Mouse (Mus musculus): ENCODE measurements at regions not wholly inside any gene's neighbourhood (a gene's known extent, or its start where the extent isn't known, plus 50 kb on each side); places are given as distances from the start of the nearest gene placed in this dataset.

- Histone ChIP-seq H3K4me3 (ENCODE audit: low read depth, low read length) (no peak overlapping the region), H3K27ac (ENCODE audit: low read depth, low read length) (no peak overlapping the region), H3K9ac (ENCODE audit: low read length) (no peak overlapping the region), H3K9me3 (ENCODE audit: control insufficient read depth, low read length) (no peaks in the 10 kb centered on the region), H3K4me2 (no peak overlapping the region), H3K27me3 (ENCODE audit: control insufficient read depth, insufficient read depth, low read length) (no peaks in the 10 kb centered on the region), H3K36me3 (ENCODE audit: control insufficient read depth, insufficient read depth, low read length) (no peaks in the 10 kb centered on the region), H3K4me1 (ENCODE audit: control insufficient read depth, insufficient read depth, low read length) (no peaks in the 10 kb centered on the region)
- no peak for ATAC-seq (ENCODE audit: low FRiP score)
- no peak for DNase-seq (ENCODE audit: low spot score, missing footprints)
- 77% methylated on average over 2 of the region's 2 CpGs for WGBS
Observed at GRCm38 (mm10) chr5:73918011-73918410, 150.2 kb downstream of the Usp46 start.

- ATAC-seq (ENCODE audit: low FRiP score) (no peak), DNase-seq (ENCODE audit: low spot score, missing footprints) (no peak)
- H3K4me3 ChIP-seq (ENCODE audit: low read depth, low read length): no peak overlapping the region
- no peaks in the 10 kb centered on the region for H3K9me3 ChIP-seq (ENCODE audit: control insufficient read depth, low read length)
- no peaks in the 10 kb centered on the region for H3K4me1 ChIP-seq (ENCODE audit: control insufficient read depth, insufficient read depth, low read length)
- H3K27me3 ChIP-seq (ENCODE audit: control insufficient read depth, insufficient read depth, low read length): no peaks in the 10 kb centered on the region
- WGBS: 89% methylated on average over 6 of the region's 6 CpGs
- no peak overlapping the region for H3K4me2 ChIP-seq
- no peak overlapping the region for H3K9ac ChIP-seq (ENCODE audit: low read length)
- no peak overlapping the region for H3K27ac ChIP-seq (ENCODE audit: low read depth, low read length)
- no peaks in the 10 kb centered on the region for H3K36me3 ChIP-seq (ENCODE audit: control insufficient read depth, insufficient read depth, low read length)
Observed at GRCm38 (mm10) chr5:73919936-73920335, 148.3 kb downstream of the Usp46 start.

GRCm38 (mm10) chr5:73927534-73927933, 140.7 kb downstream of the Usp46 start:
- H3K4me3 ChIP-seq (ENCODE audit: low read depth, low read length): no peak overlapping the region
- H3K4me1 ChIP-seq (ENCODE audit: control insufficient read depth, insufficient read depth, low read length): no peaks in the 10 kb centered on the region
- H3K27ac ChIP-seq (ENCODE audit: low read depth, low read length): no peak overlapping the region
- no peaks in the 10 kb centered on the region for H3K9me3 ChIP-seq (ENCODE audit: control insufficient read depth, low read length)
- no peak for DNase-seq (ENCODE audit: low spot score, missing footprints)
- 75% methylated on average over 9 of the region's 9 CpGs for WGBS
- no peaks in the 10 kb centered on the region for H3K27me3 ChIP-seq (ENCODE audit: control insufficient read depth, insufficient read depth, low read length)
- H3K4me2 ChIP-seq: no peak overlapping the region
- no peak overlapping the region for H3K9ac ChIP-seq (ENCODE audit: low read length)
- no peak for ATAC-seq (ENCODE audit: low FRiP score)
- no peaks in the 10 kb centered on the region for H3K36me3 ChIP-seq (ENCODE audit: control insufficient read depth, insufficient read depth, low read length)

GRCm38 (mm10) chr5:73928691-73929090, 139.5 kb downstream of the Usp46 start:
- Histone ChIP-seq H3K4me2 (no peak overlapping the region), H3K4me1 (ENCODE audit: control insufficient read depth, insufficient read depth, low read length) (no peaks in the 10 kb centered on the region), H3K27me3 (ENCODE audit: control insufficient read depth, insufficient read depth, low read length) (no peaks in the 10 kb centered on the region), H3K9ac (ENCODE audit: low read length) (no peak overlapping the region), H3K36me3 (ENCODE audit: control insufficient read depth, insufficient read depth, low read length) (no peaks in the 10 kb centered on the region), H3K27ac (ENCODE audit: low read depth, low read length) (no peak overlapping the region), H3K4me3 (ENCODE audit: low read depth, low read length) (no peak overlapping the region), H3K9me3 (ENCODE audit: control insufficient read depth, low read length) (no peaks in the 10 kb centered on the region)
- 92% methylated on average over 10 of the region's 10 CpGs for WGBS
- ATAC-seq (ENCODE audit: low FRiP score) (no peak), DNase-seq (ENCODE audit: low spot score, missing footprints) (no peak)

- Histone ChIP-seq H3K9ac (ENCODE audit: low read length) (no peak overlapping the region), H3K4me2 (no peak overlapping the region), H3K27me3 (ENCODE audit: control insufficient read depth, insufficient read depth, low read length) (no peaks in the 10 kb centered on the region), H3K4me3 (ENCODE audit: low read depth, low read length) (no peak overlapping the region), H3K9me3 (ENCODE audit: control insufficient read depth, low read length) (no peaks in the 10 kb centered on the region), H3K4me1 (ENCODE audit: control insufficient read depth, insufficient read depth, low read length) (no peaks in the 10 kb centered on the region), H3K27ac (ENCODE audit: low read depth, low read length) (no peak overlapping the region), H3K36me3 (ENCODE audit: control insufficient read depth, insufficient read depth, low read length) (no peaks in the 10 kb centered on the region)
- WGBS: 86% methylated on average over 5 of the region's 5 CpGs
- DNase-seq (ENCODE audit: low spot score, missing footprints): no peak
- no peak for ATAC-seq (ENCODE audit: low FRiP score)
Observed at GRCm38 (mm10) chr5:73930205-73930604, 138.0 kb downstream of the Usp46 start.

GRCm38 (mm10) chr5:73937799-73938198, 130.4 kb downstream of the Usp46 start:
- no peaks in the 10 kb centered on the region for H3K4me1 ChIP-seq (ENCODE audit: control insufficient read depth, insufficient read depth, low read length)
- H3K36me3 ChIP-seq (ENCODE audit: control insufficient read depth, insufficient read depth, low read length): no peaks in the 10 kb centered on the region
- no peak overlapping the region for H3K9ac ChIP-seq (ENCODE audit: low read length)
- no peak overlapping the region for H3K4me2 ChIP-seq
- whole genome bisulfite sequencing: 47% methylated on average over 2 of the region's 2 CpGs
- no peak for DNase-seq (ENCODE audit: low spot score, missing footprints)
- H3K4me3 ChIP-seq (ENCODE audit: low read depth, low read length): no peak overlapping the region
- no peak for ATAC-seq (ENCODE audit: low FRiP score)
- no peaks in the 10 kb centered on the region for H3K27me3 ChIP-seq (ENCODE audit: control insufficient read depth, insufficient read depth, low read length)
- H3K9me3 ChIP-seq (ENCODE audit: control insufficient read depth, low read length): no peaks in the 10 kb centered on the region
- no peak overlapping the region for H3K27ac ChIP-seq (ENCODE audit: low read depth, low read length)

GRCm38 (mm10) chr5:73938450-73938849, 129.8 kb downstream of the Usp46 start:
- H3K27me3 ChIP-seq (ENCODE audit: control insufficient read depth, insufficient read depth, low read length): no peaks in the 10 kb centered on the region
- no peaks in the 10 kb centered on the region for H3K36me3 ChIP-seq (ENCODE audit: control insufficient read depth, insufficient read depth, low read length)
- H3K4me2 ChIP-seq: no peak overlapping the region
- WGBS: 62% methylated on average over 4 of the region's 4 CpGs
- H3K27ac ChIP-seq (ENCODE audit: low read depth, low read length): no peak overlapping the region
- no peaks in the 10 kb centered on the region for H3K4me1 ChIP-seq (ENCODE audit: control insufficient read depth, insufficient read depth, low read length)
- ATAC-seq (ENCODE audit: low FRiP score) (no peak), DNase-seq (ENCODE audit: low spot score, missing footprints) (no peak)
- no peaks in the 10 kb centered on the region for H3K9me3 ChIP-seq (ENCODE audit: control insufficient read depth, low read length)
- no peak overlapping the region for H3K9ac ChIP-seq (ENCODE audit: low read length)
- no peak overlapping the region for H3K4me3 ChIP-seq (ENCODE audit: low read depth, low read length)

GRCm38 (mm10) chr5:73942950-73943349, 125.3 kb downstream of the Usp46 start:
- no peak overlapping the region for H3K4me2 ChIP-seq
- no peaks in the 10 kb centered on the region for H3K4me1 ChIP-seq (ENCODE audit: control insufficient read depth, insufficient read depth, low read length)
- H3K9me3 ChIP-seq (ENCODE audit: control insufficient read depth, low read length): no peaks in the 10 kb centered on the region
- H3K9ac ChIP-seq (ENCODE audit: low read length): no peak overlapping the region
- whole genome bisulfite sequencing: 56% methylated on average over 3 of the region's 3 CpGs
- ATAC-seq (ENCODE audit: low FRiP score): no peak
- H3K4me3 ChIP-seq (ENCODE audit: low read depth, low read length): no peak overlapping the region
- H3K27me3 ChIP-seq (ENCODE audit: control insufficient read depth, insufficient read depth, low read length): no peaks in the 10 kb centered on the region
- no peak for DNase-seq (ENCODE audit: low spot score, missing footprints)
- no peak overlapping the region for H3K27ac ChIP-seq (ENCODE audit: low read depth, low read length)
- no peaks in the 10 kb centered on the region for H3K36me3 ChIP-seq (ENCODE audit: control insufficient read depth, insufficient read depth, low read length)

GRCm38 (mm10) chr5:73945671-73946070, 122.6 kb downstream of the Usp46 start:
- DNase-seq (ENCODE audit: low spot score, missing footprints) (no peak), ATAC-seq (ENCODE audit: low FRiP score) (no peak)
- 84% methylated on average over 3 of the region's 3 CpGs for WGBS
- no peaks in the 10 kb centered on the region for H3K27me3 ChIP-seq (ENCODE audit: control insufficient read depth, insufficient read depth, low read length)
- H3K9ac ChIP-seq (ENCODE audit: low read length): no peak overlapping the region
- H3K27ac ChIP-seq (ENCODE audit: low read depth, low read length): no peak overlapping the region
- no peaks in the 10 kb centered on the region for H3K36me3 ChIP-seq (ENCODE audit: control insufficient read depth, insufficient read depth, low read length)
- H3K4me2 ChIP-seq: no peak overlapping the region
- no peaks in the 10 kb centered on the region for H3K9me3 ChIP-seq (ENCODE audit: control insufficient read depth, low read length)
- H3K4me3 ChIP-seq (ENCODE audit: low read depth, low read length): no peak overlapping the region
- H3K4me1 ChIP-seq (ENCODE audit: control insufficient read depth, insufficient read depth, low read length): no peaks in the 10 kb centered on the region

- no peak overlapping the region for H3K9ac ChIP-seq (ENCODE audit: low read length)
- H3K4me3 ChIP-seq (ENCODE audit: low read depth, low read length): no peak overlapping the region
- H3K9me3 ChIP-seq (ENCODE audit: control insufficient read depth, low read length): no peaks in the 10 kb centered on the region
- 86% methylated on average over 6 of the region's 6 CpGs for WGBS
- no peak overlapping the region for H3K27ac ChIP-seq (ENCODE audit: low read depth, low read length)
- H3K4me1 ChIP-seq (ENCODE audit: control insufficient read depth, insufficient read depth, low read length): no peaks in the 10 kb centered on the region; the same call in 1 of the 2 replicates
- no peaks in the 10 kb centered on the region for H3K36me3 ChIP-seq (ENCODE audit: control insufficient read depth, insufficient read depth, low read length)
- ATAC-seq (ENCODE audit: low FRiP score): no peak
- no peaks in the 10 kb centered on the region for H3K27me3 ChIP-seq (ENCODE audit: control insufficient read depth, insufficient read depth, low read length)
- no peak overlapping the region for H3K4me2 ChIP-seq
- DNase-seq (ENCODE audit: low spot score, missing footprints): no peak
Observed at GRCm38 (mm10) chr5:73946164-73946563, 122.1 kb downstream of the Usp46 start.

Measured in midbrain, embryonic 11.5 days (tissue).